Mouse (Mus musculus) ES-Bruce4 (cell line): ENCODE data around the gene Timm50.

Experiments
- CTCF ChIP-seq: IDR thresholded peaks from one replicate; pipeline ENCODE4 v1.8.1; 2011; ENCODE audit warnings: low read depth, low read length
- EP300 ChIP-seq: IDR thresholded peaks from 2 replicates; pipeline ENCODE4 v1.6.1; 2011; ENCODE audit warnings: low read depth, low read length; ENCODE audit not compliant: insufficient read depth
- POLR2A ChIP-seq: IDR thresholded peaks from one replicate; pipeline ENCODE4 v1.8.1; 2011; ENCODE audit warnings: low read length; ENCODE audit not compliant: insufficient read depth

DNA sequence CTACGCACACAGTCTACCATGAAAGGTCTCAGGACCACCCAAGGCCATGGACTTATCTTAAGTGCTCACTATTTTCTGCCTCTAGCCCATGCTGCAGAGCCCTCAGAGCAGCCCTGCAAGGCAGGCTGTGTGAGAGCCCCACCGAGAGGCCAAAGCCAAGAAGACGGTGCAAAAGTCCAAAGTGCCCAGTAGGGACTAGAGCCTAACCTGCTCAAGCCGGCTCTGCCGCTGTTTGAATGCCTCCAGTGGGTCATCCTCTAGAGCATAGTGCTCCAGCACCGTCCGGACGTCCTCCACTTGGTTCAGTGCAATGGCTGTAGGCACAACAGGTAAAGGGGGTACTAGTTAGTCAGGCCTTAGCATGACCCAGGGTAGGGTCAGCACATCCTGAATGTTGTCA lies 5.7 kb downstream of the Timm50 start:
- TF ChIP-seq POLR2A (no peak), CTCF (no peak), EP300 (no peak)
